Mouse (Mus musculus): ENCODE results near the gene Enho.
"Not testable (repeated sequence)": the region's sequence is repeated elsewhere in the genome, so short reads cannot be mapped to it uniquely, and the experiment has no call there.

Gene Enho

GRCm38 (mm10) chr4:41639913-41640507, at the start of gene Enho:
Gene Enho, minus strand, starts transcription at chr4:41640324.
- DNase-seq = peak; percentile 96

GRCm38 (mm10) chr4:41688562-41688961, 48.4 kb upstream of the Enho start:
- not testable (repeated sequence) for DNase-seq

- DNase-seq = not testable (repeated sequence)
Measured at GRCm38 (mm10) chr4:41685882-41686492, 45.9 kb upstream of the Enho start.

GRCm38 (mm10) chr4:41684931-41685453, 44.9 kb upstream of the Enho start:
- not testable (repeated sequence) for DNase-seq

- DNase-seq = not testable (repeated sequence)
Measured at GRCm38 (mm10) chr4:41684131-41684930, 44.2 kb upstream of the Enho start.

GRCm38 (mm10) chr4:41683303-41683702, 43.2 kb upstream of the Enho start:
- DNase-seq = not testable (repeated sequence)

- no peak for DNase-seq
Measured at GRCm38 (mm10) chr4:41682789-41683188, 42.7 kb upstream of the Enho start.

GRCm38 (mm10) chr4:41681947-41682346, 41.8 kb upstream of the Enho start:
- no peak for DNase-seq

- DNase-seq = no peak
Measured at GRCm38 (mm10) chr4:41681176-41681575, 41.1 kb upstream of the Enho start.

GRCm38 (mm10) chr4:41679291-41679690, 39.2 kb upstream of the Enho start:
- DNase-seq = no peak

GRCm38 (mm10) chr4:41678863-41679262, 38.7 kb upstream of the Enho start:
- DNase-seq = no peak

GRCm38 (mm10) chr4:41677006-41677629, 37.0 kb upstream of the Enho start:
- no peak for DNase-seq

GRCm38 (mm10) chr4:41676248-41677005, 36.3 kb upstream of the Enho start:
- no peak for DNase-seq

- DNase-seq = no peak
Measured at GRCm38 (mm10) chr4:41673186-41673585, 33.1 kb upstream of the Enho start.

- no peak for DNase-seq
Measured at GRCm38 (mm10) chr4:41672522-41672963, 32.4 kb upstream of the Enho start.

- DNase-seq = no peak
Measured at GRCm38 (mm10) chr4:41671963-41672480, 31.9 kb upstream of the Enho start.

GRCm38 (mm10) chr4:41671500-41671899, 31.4 kb upstream of the Enho start:
- no peak for DNase-seq

- DNase-seq = no peak
Measured at GRCm38 (mm10) chr4:41670836-41671235, 30.7 kb upstream of the Enho start.

- no peak for DNase-seq
Measured at GRCm38 (mm10) chr4:41666646-41667045, 26.5 kb upstream of the Enho start.

GRCm38 (mm10) chr4:41665009-41665675, 25.0 kb upstream of the Enho start:
- no peak for DNase-seq

- DNase-seq = no peak
Measured at GRCm38 (mm10) chr4:41664533-41664932, 24.4 kb upstream of the Enho start.

- DNase-seq = no peak
Measured at GRCm38 (mm10) chr4:41663614-41664013, 23.5 kb upstream of the Enho start.

Data from thymus, postnatal 4 days (tissue).